Mouse (Mus musculus) CH12.LX (cell line): ENCODE measurements at regions not wholly inside any gene's neighbourhood (a gene's known extent, or its start where the extent isn't known, plus 50 kb on each side); places are given as distances from the start of the nearest gene placed in this dataset.

Experiments
- DNase-seq: peaks from one replicate; pipeline ENCODE4 v3.0.0-alpha.2; 2013; ENCODE audit errors: extremely low read depth
- H3K27ac ChIP-seq: 2 replicates; pipeline ENCODE4 v1.5.1; 2012; ENCODE audit warnings: low read depth, mild to moderate bottlenecking, control low read depth, moderate library complexity; ENCODE audit not compliant: insufficient read depth
- H3K27me3 ChIP-seq: replicated peaks from 2 replicates; pipeline ENCODE3; 2012; ENCODE audit warnings: inconsistent platforms
- H3K36me3 ChIP-seq, 2 experiments: replicated peaks in 1 of 2; 2 replicates each; pipeline versions ENCODE3 to v1.6.1; 2012; ENCODE audit warnings: inconsistent platforms in 1 of 2, low read length in 1 of 2, mild to moderate bottlenecking in 1 of 2, mixed read lengths in 1 of 2, moderate library complexity in 1 of 2; ENCODE audit not compliant: control insufficient read depth in 1 of 2, insufficient read depth in 1 of 2
- H3K4me1 ChIP-seq, 2 experiments: 2 replicates each; pipeline ENCODE4 v1.6.1; 2012; ENCODE audit warnings: inconsistent platforms in 1 of 2, moderate library complexity in 1 of 2; ENCODE audit not compliant: insufficient read depth in 2 of 2, control insufficient read depth in 1 of 2
- H3K4me2 ChIP-seq: 2 replicates; pipeline ENCODE4 v1.6.1; 2012; ENCODE audit warnings: low read depth, mild to moderate bottlenecking, control low read depth; ENCODE audit not compliant: poor library complexity, insufficient read depth, severe bottlenecking
- H3K4me3 ChIP-seq, 3 experiments: fragments of 150-350 bp in 1 of 3; sonication (generic) in 1 of 3; replicated peaks in 1 of 3; 2 replicates each; pipeline versions ENCODE3 to v1.5.1; 2011 to 2012; ENCODE audit warnings: low read depth in 2 of 3, low read length in 2 of 3, mild to moderate bottlenecking in 2 of 3, moderate library complexity in 2 of 3, control low read depth in 1 of 3, improper control_type of control experiment in 1 of 3, inconsistent platforms in 1 of 3, mixed read lengths in 1 of 3; ENCODE audit not compliant: poor library complexity in 1 of 3
- H3K79me2 ChIP-seq: replicated peaks from 2 replicates; pipeline ENCODE4 v1.6.1; 2012; ENCODE audit warnings: mild to moderate bottlenecking, moderate library complexity; ENCODE audit not compliant: control insufficient read depth, poor library complexity, insufficient read depth, severe bottlenecking; ENCODE audit errors: extremely low read depth
- H3K9ac ChIP-seq: 2 replicates; pipeline ENCODE4 v1.6.1; 2012; ENCODE audit warnings: low read depth, mild to moderate bottlenecking, control low read depth, moderate library complexity; ENCODE audit not compliant: insufficient read depth
- H3K9me3 ChIP-seq: replicated peaks from 2 replicates; pipeline ENCODE3; 2012; ENCODE audit warnings: low read length, inconsistent platforms, mixed read lengths
- BHLHE40 ChIP-seq: IDR thresholded peaks from 2 replicates; pipeline ENCODE4 v1.6.1; 2011; ENCODE audit warnings: mild to moderate bottlenecking, low read depth, low read length, improper control_type of control experiment
- CHD2 ChIP-seq: IDR thresholded peaks from 2 replicates; pipeline ENCODE4 v1.6.1; 2011; ENCODE audit warnings: low read length, improper control_type of control experiment
- CTCF ChIP-seq, 2 experiments: IDR thresholded peaks in 1 of 2; conservative IDR thresholded peaks in 1 of 2; 2 replicates each; pipeline ENCODE4 v1.5.1; 2011 to 2012; ENCODE audit warnings: low read depth in 2 of 2, low read length in 2 of 2, improper control_type of control experiment in 1 of 2, inconsistent platforms in 1 of 2, mild to moderate bottlenecking in 1 of 2, moderate library complexity in 1 of 2
- E2F4 ChIP-seq: IDR thresholded peaks from 2 replicates; pipeline ENCODE4 v1.6.1; 2011; ENCODE audit warnings: low read depth, low read length, improper control_type of control experiment; ENCODE audit not compliant: insufficient replicate concordance
- ELF1 ChIP-seq: IDR thresholded peaks from 2 replicates; pipeline ENCODE4 v1.6.1; 2014; ENCODE audit warnings: low read depth, mild to moderate bottlenecking, inconsistent platforms, low read length, improper control_type of control experiment
- GABPA ChIP-seq: IDR thresholded peaks from 2 replicates; pipeline ENCODE4 v1.6.1; 2012; ENCODE audit warnings: low read depth, low read length, improper control_type of control experiment, inconsistent platforms; ENCODE audit not compliant: insufficient replicate concordance
- JUN ChIP-seq: IDR thresholded peaks from 2 replicates; pipeline ENCODE4 v1.6.1; 2011; ENCODE audit warnings: low read depth, mild to moderate bottlenecking, low read length, improper control_type of control experiment, moderate library complexity; ENCODE audit not compliant: insufficient read depth
- MAFK ChIP-seq: IDR thresholded peaks from 2 replicates; pipeline ENCODE4 v1.6.1; 2011; ENCODE audit warnings: low read length, improper control_type of control experiment; ENCODE audit not compliant: insufficient replicate concordance
- MAZ ChIP-seq: IDR thresholded peaks from 2 replicates; pipeline ENCODE4 v1.6.1; 2012; ENCODE audit warnings: low read depth, mild to moderate bottlenecking, inconsistent platforms, low read length, improper control_type of control experiment, moderate library complexity
- MEF2A ChIP-seq: IDR thresholded peaks from 2 replicates; pipeline ENCODE4 v1.6.1; 2014; ENCODE audit warnings: low read depth, mild to moderate bottlenecking, inconsistent platforms, low read length, improper control_type of control experiment, borderline replicate concordance
- MXI1 ChIP-seq: IDR thresholded peaks from 2 replicates; pipeline ENCODE4 v1.6.1; 2011; ENCODE audit warnings: mild to moderate bottlenecking, low read depth, low read length, improper control_type of control experiment
- MYC ChIP-seq: IDR thresholded peaks from 2 replicates; pipeline ENCODE4 v1.6.1; 2011; ENCODE audit warnings: low read depth, mild to moderate bottlenecking, improper control_type of control experiment, low read length
- NELFE ChIP-seq: IDR thresholded peaks from 2 replicates; pipeline ENCODE4 v1.6.1; 2011; ENCODE audit warnings: low read depth, low read length, improper control_type of control experiment
- NRF1 ChIP-seq: IDR thresholded peaks from 2 replicates; pipeline ENCODE4 v1.6.1; 2014; ENCODE audit warnings: low read depth, mild to moderate bottlenecking, inconsistent platforms, low read length, improper control_type of control experiment, moderate library complexity
- PAX5 ChIP-seq: IDR thresholded peaks from 2 replicates; pipeline ENCODE4 v1.6.1; 2012; ENCODE audit warnings: low read length, inconsistent platforms, mixed read lengths
- POLR2A ChIP-seq: IDR thresholded peaks from 2 replicates; pipeline ENCODE4 v1.6.1; 2011; ENCODE audit warnings: low read depth, mild to moderate bottlenecking, improper control_type of control experiment, low read length
- POLR2AphosphoS2 ChIP-seq: IDR thresholded peaks from 2 replicates; pipeline ENCODE4 v1.6.1; 2011; ENCODE audit warnings: low read depth, low read length, improper control_type of control experiment
- RCOR1 ChIP-seq: conservative IDR thresholded peaks from 2 replicates; pipeline ENCODE4 v1.6.1; 2012; ENCODE audit warnings: low read depth, mild to moderate bottlenecking, inconsistent platforms, low read length, improper control_type of control experiment
- SMC3 ChIP-seq: IDR thresholded peaks from 2 replicates; pipeline ENCODE4 v1.6.1; 2011; ENCODE audit warnings: low read depth, low read length, improper control_type of control experiment
- TBP ChIP-seq: conservative IDR thresholded peaks from 2 replicates; pipeline ENCODE4 v1.6.1; 2011; ENCODE audit warnings: low read depth, low read length, improper control_type of control experiment
- UBTF ChIP-seq: IDR thresholded peaks from 2 replicates; pipeline ENCODE4 v1.6.1; 2012; ENCODE audit warnings: low read depth, mild to moderate bottlenecking, inconsistent platforms, low read length, improper control_type of control experiment, moderate library complexity
- USF1 ChIP-seq: IDR thresholded peaks from 2 replicates; pipeline ENCODE4 v1.6.1; 2014; ENCODE audit warnings: low read depth, mild to moderate bottlenecking, inconsistent platforms, low read length, improper control_type of control experiment
- ZKSCAN1 ChIP-seq: IDR thresholded peaks from 2 replicates; pipeline ENCODE4 v1.6.1; 2012; ENCODE audit warnings: low read depth, inconsistent platforms, low read length, improper control_type of control experiment, borderline replicate concordance
- ZMIZ1 ChIP-seq: IDR thresholded peaks from 2 replicates; pipeline ENCODE4 v1.6.1; 2012; ENCODE audit warnings: low read depth, mild to moderate bottlenecking, inconsistent platforms, low read length, improper control_type of control experiment
- ZNF384 ChIP-seq: IDR thresholded peaks from 2 replicates; pipeline ENCODE4 v1.6.1; 2012; ENCODE audit warnings: low read depth, low read length, improper control_type of control experiment, inconsistent platforms
- dilution Hi-C: fragments of 300-500 bp; cut with MboI; formaldehyde crosslinking; loops from 2 replicates; pipeline ENCODE4 v1.14.3; 2020; ENCODE audit warnings: low sequenced_read_pairs; ENCODE audit not compliant: extremely low pct_unique_long_range_greater_than_20kb, extremely low pct_ligation_motif_present
- in situ Hi-C: fragments of 300-500 bp; cut with MboI; formaldehyde crosslinking; loops from 3 replicates; pipeline ENCODE4 v1.14.3; 2019; ENCODE audit warnings: low sequenced_read_pairs, low pct_ligation_motif_present, low pct_unique_long_range_greater_than_20kb, mixed read lengths

DNA sequence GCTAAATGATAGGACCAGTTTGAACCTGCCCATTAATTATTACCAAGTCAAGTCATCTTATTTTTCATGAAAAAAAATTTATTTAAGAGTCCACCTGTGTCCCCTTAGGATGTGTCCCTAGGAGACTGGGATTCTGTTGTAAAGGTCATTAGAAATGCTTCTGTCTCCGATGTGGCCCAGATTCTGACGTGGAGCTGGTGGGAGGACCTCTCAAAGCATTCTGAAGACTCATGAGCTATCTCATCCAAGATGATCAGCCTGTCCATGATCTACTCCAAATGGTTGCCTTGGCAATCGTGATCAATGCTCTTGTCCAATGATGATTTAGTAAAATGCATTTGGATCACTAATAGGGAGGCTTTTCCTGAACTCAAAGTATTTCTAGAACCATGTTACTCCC lies 163.4 kb upstream of the Gm5148 start:
- H3K79me2 ChIP-seq = no peaks in the 10 kb centered on the region
- no peak overlapping the region for H3K27ac ChIP-seq
- no peaks in the 10 kb centered on the region for H3K36me3 ChIP-seq
- H3K4me1 ChIP-seq = no peaks in the 10 kb centered on the region
- no peaks in the 10 kb centered on the region for H3K27me3 ChIP-seq
- dilution Hi-C loops = no loop called here
- H3K4me3 ChIP-seq = no peak overlapping the region
- no peak for DNase-seq
- in situ Hi-C loops = no loop called here
- no peak overlapping the region for H3K4me2 ChIP-seq
- no peak for TF ChIP-seq RCOR1
- TF ChIP-seq GABPA = no peak
- no peak for TF ChIP-seq BHLHE40
- TF ChIP-seq ZMIZ1 = no peak
- TF ChIP-seq POLR2A = no peak
- no peak for TF ChIP-seq NELFE
- no peak for TF ChIP-seq JUN
- no peak for TF ChIP-seq SMC3
- TF ChIP-seq MYC = no peak
- no peak for TF ChIP-seq USF1
- no peak for TF ChIP-seq TBP
- TF ChIP-seq MEF2A = no peak
- TF ChIP-seq UBTF = no peak
- TF ChIP-seq ZKSCAN1 = no peak
- no peak for TF ChIP-seq MAZ
- TF ChIP-seq CTCF (conservative IDR thresholded peaks at IDR 0.05 in 1 of 2, IDR thresholded peaks at IDR 0.05 in 1 of 2; ENCODE audit: low read depth in 2 of 2, low read length in 2 of 2) = no peak
- TF ChIP-seq E2F4 = no peak
- no peak overlapping the region for H3K9ac ChIP-seq
- peaks cover 2% of the 10 kb centered on the region for H3K9me3 ChIP-seq

DNA sequence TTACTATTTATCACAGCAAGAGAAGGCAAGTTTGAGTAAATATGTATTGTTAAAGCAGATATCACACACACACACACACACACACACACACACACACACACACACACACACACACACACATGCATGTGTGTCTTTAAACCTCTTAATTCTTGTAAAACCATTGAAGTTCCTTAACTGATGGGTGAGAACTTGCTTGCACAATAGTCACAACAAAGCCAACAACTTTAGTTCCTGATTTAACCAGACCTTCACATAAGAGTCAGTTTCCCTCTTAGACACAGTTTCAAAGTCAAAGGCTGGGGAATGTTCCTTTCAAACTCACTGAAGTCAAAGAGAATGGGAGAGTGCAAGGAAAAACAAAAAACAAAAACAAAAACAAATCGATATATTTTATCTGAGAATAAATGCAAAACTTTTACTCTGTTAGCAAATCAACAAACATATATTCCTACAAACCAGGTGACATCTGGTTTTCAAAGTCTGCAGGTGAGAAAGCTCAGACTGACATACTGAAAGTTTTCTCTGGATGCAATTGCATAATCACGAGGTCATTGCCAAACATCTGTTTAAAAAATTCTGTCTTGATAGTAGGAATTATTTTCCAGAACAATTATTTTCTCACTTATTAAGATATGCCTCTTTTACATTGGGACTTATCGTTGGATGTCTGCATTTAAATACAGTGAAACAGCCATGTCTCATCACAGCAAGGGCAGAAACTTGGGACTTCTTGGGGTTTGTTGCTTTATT lies 162.6 kb upstream of the Gm5148 start:
- Histone ChIP-seq H3K9ac (no peak overlapping the region), H3K79me2 (no peaks in the 10 kb centered on the region), H3K27me3 (no peaks in the 10 kb centered on the region), H3K4me3 (no peak overlapping the region), H3K4me1 (no peaks in the 10 kb centered on the region), H3K9me3 (no peaks in the 10 kb centered on the region), H3K36me3 (no peaks in the 10 kb centered on the region), H3K4me2 (no peak overlapping the region), H3K27ac (no peak overlapping the region)
- DNase-seq = no peak
- dilution Hi-C loops = no loop called here
- no peak for TF ChIP-seq BHLHE40
- no peak for TF ChIP-seq E2F4
- TF ChIP-seq PAX5 = no peak
- no peak for TF ChIP-seq MAFK
- TF ChIP-seq GABPA = no peak
- TF ChIP-seq NRF1 = no peak
- TF ChIP-seq CHD2 = no peak
- TF ChIP-seq ELF1 = no peak
- no peak for TF ChIP-seq POLR2AphosphoS2
- TF ChIP-seq USF1 = no peak
- no peak for TF ChIP-seq RCOR1
- no peak for TF ChIP-seq ZNF384
- TF ChIP-seq SMC3 = no peak
- TF ChIP-seq MXI1 = no peak
- no peak for TF ChIP-seq JUN
- in situ Hi-C loops = no loop called here
